Mouse (Mus musculus): Measurements from ENCODE around the gene 9930022D16Rik. TPM values are rescaled to one million over a fixed set of nuclear protein-coding genes. Genes with fewer than 3 reads are reported as not detected.

9930022D16Rik gene
- not detected in 2 replicates for polyA plus RNA-seq (2016; fragmentation: Nextera tagmentation; extraction: Ambion mirVana)

GRCm38 (mm10) chr11:109413617-109414016 lies at the start of gene 9930022D16Rik:
Gene 9930022D16Rik (plus strand): TSS chr11:109413917.
- H3K9me3 ChIP-seq (replicated peaks): no peaks in the 10 kb centered on the region
- no peak for DNase-seq (ENCODE audit: low spot score)
- WGBS: 90% methylated on average over 6 of the region's 6 CpGs
- H3K27ac ChIP-seq (replicated peaks): no peak within 1 kb of the TSS; the same call in 1 of the 2 replicates
- no peak within 1 kb of the TSS for H3K4me3 ChIP-seq
- no peaks in the 10 kb centered on the region for H3K36me3 ChIP-seq
- no peaks in the 10 kb centered on the region for H3K27me3 ChIP-seq (ENCODE audit: low read depth, poor library complexity, severe bottlenecking)
- no peaks in the 10 kb centered on the region for H3K4me1 ChIP-seq

GRCm38 (mm10) chr11:109364337-109364736 lies 49.4 kb upstream of the 9930022D16Rik start:
- WGBS: 73% methylated on average over 2 of the region's 2 CpGs
- H3K4me1 ChIP-seq: peaks cover 61% of the 10 kb centered on the region

GRCm38 (mm10) chr11:109364881-109365280 lies 48.8 kb upstream of the 9930022D16Rik start:
- Histone ChIP-seq H3K4me3 (peak overlapping the region; percentile 96; the same call in 1 of the 2 replicates), H3K27ac (replicated peaks) (no peak overlapping the region), H3K9me3 (replicated peaks) (no peaks in the 10 kb centered on the region), H3K4me1 (peaks cover 60% of the 10 kb centered on the region), H3K36me3 (peaks cover 46% of the 10 kb centered on the region), H3K27me3 (ENCODE audit: low read depth, poor library complexity, severe bottlenecking) (peaks cover 18% of the 10 kb centered on the region)
- DNase-seq (ENCODE audit: low spot score): no peak
- WGBS: 86% methylated on average over 10 of the region's 10 CpGs

More at GRCm38 (mm10) chr11:109364337-109364736, 49.4 kb upstream of the 9930022D16Rik start:
- Histone ChIP-seq H3K4me3 (peak overlapping the region; percentile 96), H3K27ac (replicated peaks) (no peak overlapping the region), H3K36me3 (peaks cover 40% of the 10 kb centered on the region), H3K27me3 (ENCODE audit: low read depth, poor library complexity, severe bottlenecking) (peaks cover 18% of the 10 kb centered on the region), H3K9me3 (replicated peaks) (no peaks in the 10 kb centered on the region)
- DNase-seq (ENCODE audit: low spot score): no peak

- H3K4me3 ChIP-seq: no peak overlapping the region
- H3K9me3 ChIP-seq (replicated peaks): no peaks in the 10 kb centered on the region
- peaks cover 49% of the 10 kb centered on the region for H3K36me3 ChIP-seq
- no peak for DNase-seq (ENCODE audit: low spot score)
- H3K4me1 ChIP-seq: peaks cover 63% of the 10 kb centered on the region
- no peak overlapping the region for H3K27ac ChIP-seq (replicated peaks)
- WGBS: 95% methylated on average over 5 of the region's 5 CpGs
- peaks cover 9% of the 10 kb centered on the region for H3K27me3 ChIP-seq (ENCODE audit: low read depth, poor library complexity, severe bottlenecking)
Observed at GRCm38 (mm10) chr11:109365818-109366217, 47.9 kb upstream of the 9930022D16Rik start.

- no peaks in the 10 kb centered on the region for H3K27me3 ChIP-seq (ENCODE audit: low read depth, poor library complexity, severe bottlenecking)
- no peaks in the 10 kb centered on the region for H3K9me3 ChIP-seq (replicated peaks)
- peaks cover 51% of the 10 kb centered on the region for H3K36me3 ChIP-seq
- no peak for DNase-seq (ENCODE audit: low spot score)
- H3K4me3 ChIP-seq: no peak overlapping the region
- H3K4me1 ChIP-seq: peaks cover 51% of the 10 kb centered on the region
- H3K27ac ChIP-seq (replicated peaks): no peak overlapping the region
- WGBS: 90% methylated on average over 15 of the region's 15 CpGs
Observed at GRCm38 (mm10) chr11:109366802-109367579, 46.7 kb upstream of the 9930022D16Rik start.

GRCm38 (mm10) chr11:109369026-109369637 lies 44.6 kb upstream of the 9930022D16Rik start:
- Histone ChIP-seq H3K27ac (replicated peaks) (no peak overlapping the region), H3K4me3 (no peak overlapping the region), H3K9me3 (replicated peaks) (no peaks in the 10 kb centered on the region; the same call in 1 of the 2 replicates), H3K36me3 (peaks cover 64% of the 10 kb centered on the region), H3K4me1 (peaks cover 40% of the 10 kb centered on the region), H3K27me3 (ENCODE audit: low read depth, poor library complexity, severe bottlenecking) (no peaks in the 10 kb centered on the region)
- 93% methylated on average over 3 of the region's 3 CpGs for WGBS
- no peak for DNase-seq (ENCODE audit: low spot score)

GRCm38 (mm10) chr11:109375412-109375811 lies 38.3 kb upstream of the 9930022D16Rik start:
- Histone ChIP-seq H3K27me3 (ENCODE audit: low read depth, poor library complexity, severe bottlenecking) (no peaks in the 10 kb centered on the region), H3K36me3 (peaks cover 18% of the 10 kb centered on the region), H3K9me3 (replicated peaks) (no peaks in the 10 kb centered on the region; the same call in 1 of the 2 replicates), H3K4me1 (peaks cover 31% of the 10 kb centered on the region), H3K27ac (replicated peaks) (no peak overlapping the region), H3K4me3 (no peak overlapping the region)
- DNase-seq (ENCODE audit: low spot score): no peak
- 80% methylated on average over 7 of the region's 7 CpGs for whole genome bisulfite sequencing

- 67% methylated on average over 7 of the region's 7 CpGs for whole genome bisulfite sequencing
- Histone ChIP-seq H3K4me3 (no peak overlapping the region), H3K27me3 (ENCODE audit: low read depth, poor library complexity, severe bottlenecking) (no peaks in the 10 kb centered on the region), H3K4me1 (peaks cover 30% of the 10 kb centered on the region), H3K9me3 (replicated peaks) (no peaks in the 10 kb centered on the region; the same call in 1 of the 2 replicates), H3K36me3 (peaks cover 15% of the 10 kb centered on the region), H3K27ac (replicated peaks) (peak overlapping the region; percentile 49)
- DNase-seq (ENCODE audit: low spot score): no peak
Observed at GRCm38 (mm10) chr11:109376484-109377143, 37.1 kb upstream of the 9930022D16Rik start.

GRCm38 (mm10) chr11:109377477-109377876 lies 36.2 kb upstream of the 9930022D16Rik start:
- H3K4me3 ChIP-seq: no peak overlapping the region
- DNase-seq (ENCODE audit: low spot score): no peak
- no peaks in the 10 kb centered on the region for H3K27me3 ChIP-seq (ENCODE audit: low read depth, poor library complexity, severe bottlenecking)
- H3K27ac ChIP-seq (replicated peaks): no peak overlapping the region
- 69% methylated on average over 10 of the region's 10 CpGs for WGBS
- H3K36me3 ChIP-seq: peaks cover 15% of the 10 kb centered on the region
- H3K9me3 ChIP-seq (replicated peaks): no peaks in the 10 kb centered on the region; the same call in 1 of the 2 replicates
- peaks cover 30% of the 10 kb centered on the region for H3K4me1 ChIP-seq

GRCm38 (mm10) chr11:109378051-109378450 lies 35.7 kb upstream of the 9930022D16Rik start:
- no peaks in the 10 kb centered on the region for H3K27me3 ChIP-seq (ENCODE audit: low read depth, poor library complexity, severe bottlenecking)
- H3K27ac ChIP-seq (replicated peaks): no peak overlapping the region
- H3K4me3 ChIP-seq: no peak overlapping the region
- DNase-seq (ENCODE audit: low spot score): no peak
- peaks cover 30% of the 10 kb centered on the region for H3K4me1 ChIP-seq
- H3K36me3 ChIP-seq: peaks cover 13% of the 10 kb centered on the region
- no peaks in the 10 kb centered on the region; the same call in 1 of the 2 replicates for H3K9me3 ChIP-seq (replicated peaks)
- WGBS: 82% methylated on average over 7 of the region's 7 CpGs

GRCm38 (mm10) chr11:109380662-109381061 lies 33.1 kb upstream of the 9930022D16Rik start:
- peaks cover 23% of the 10 kb centered on the region for H3K4me1 ChIP-seq
- H3K4me3 ChIP-seq: no peak overlapping the region
- WGBS: 91% methylated on average over 5 of the region's 5 CpGs
- H3K36me3 ChIP-seq: no peaks in the 10 kb centered on the region
- H3K9me3 ChIP-seq (replicated peaks): no peaks in the 10 kb centered on the region
- no peak overlapping the region for H3K27ac ChIP-seq (replicated peaks)
- no peaks in the 10 kb centered on the region for H3K27me3 ChIP-seq (ENCODE audit: low read depth, poor library complexity, severe bottlenecking)
- no peak for DNase-seq (ENCODE audit: low spot score)

GRCm38 (mm10) chr11:109385296-109385695 lies 28.4 kb upstream of the 9930022D16Rik start:
- H3K9me3 ChIP-seq (replicated peaks): no peaks in the 10 kb centered on the region
- H3K4me1 ChIP-seq: no peaks in the 10 kb centered on the region
- no peak overlapping the region for H3K4me3 ChIP-seq
- no peaks in the 10 kb centered on the region for H3K36me3 ChIP-seq
- no peak for DNase-seq (ENCODE audit: low spot score)
- no peaks in the 10 kb centered on the region for H3K27me3 ChIP-seq (ENCODE audit: low read depth, poor library complexity, severe bottlenecking)
- H3K27ac ChIP-seq (replicated peaks): no peak overlapping the region
- 96% methylated on average over 8 of the region's 8 CpGs for WGBS
